Mouse (Mus musculus): ENCODE data around the gene Id3. TPM values are rescaled to one million over a fixed set of nuclear protein-coding genes. Genes with fewer than 3 reads are reported as not detected.

The Id3 gene
- polyA plus RNA-seq, 1 experiment from 2014 or later, result 140 TPM

GRCm38 (mm10) chr4:136176022-136176552 lies 32.8 kb downstream of the Id3 start:
- H3K4me1 ChIP-seq (ENCODE audit: control insufficient read depth, insufficient read depth, low read length), result peaks cover 19% of the 10 kb centered on the region; the same call in 1 of the 2 replicates
- 72% methylated on average over 10 of the region's 10 CpGs for WGBS
- no peak for DNase-seq

DNA sequence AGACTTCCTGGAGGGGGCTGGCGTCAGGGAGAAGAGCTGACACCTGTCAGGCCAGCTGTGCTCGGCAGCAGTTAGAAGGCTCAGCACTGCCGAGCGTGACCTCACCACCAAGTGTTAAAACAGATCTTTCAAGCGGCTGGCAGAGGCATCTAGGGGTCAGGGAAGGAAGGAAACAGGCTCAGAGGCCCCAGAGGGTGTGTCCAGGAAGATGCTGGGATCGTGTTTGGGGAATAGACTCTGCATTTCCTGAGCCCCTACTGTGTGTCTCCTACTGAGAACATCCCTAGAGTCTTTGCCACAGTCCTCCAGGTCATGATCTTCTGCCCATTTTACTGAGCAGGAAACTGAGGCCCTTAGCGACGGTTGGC lies 33.9 kb downstream of the Id3 start:
- no peak for ATAC-seq (ENCODE audit: low FRiP score, low TSS enrichment)
- DNase-seq, result no peak
- no peaks in the 10 kb centered on the region for H3K36me3 ChIP-seq (ENCODE audit: control insufficient read depth, insufficient read depth, low read length)
- 39% methylated on average over 8 of the region's 8 CpGs for WGBS
- H3K27ac ChIP-seq (replicated peaks; ENCODE audit: low read depth, low read length), result peak overlapping the region; percentile 1; the same call in 1 of the 2 replicates
- H3K4me1 ChIP-seq (ENCODE audit: control insufficient read depth, insufficient read depth, low read length), result peaks cover 16% of the 10 kb centered on the region; the same call in 1 of the 2 replicates
- H3K4me3 ChIP-seq (replicated peaks; ENCODE audit: low read depth, low read length), result no peak overlapping the region
- no peak overlapping the region for H3K4me2 ChIP-seq (ENCODE audit: low read length)
- no peaks in the 10 kb centered on the region for H3K27me3 ChIP-seq (ENCODE audit: control insufficient read depth, insufficient read depth, low read length)
- H3K9ac ChIP-seq (replicated peaks; ENCODE audit: low read length), result no peak overlapping the region
- no peaks in the 10 kb centered on the region for H3K9me3 ChIP-seq (ENCODE audit: control insufficient read depth, low read length)

More at GRCm38 (mm10) chr4:136176022-136176552, 32.8 kb downstream of the Id3 start:
- H3K36me3 ChIP-seq (ENCODE audit: control insufficient read depth, insufficient read depth, low read length), result no peaks in the 10 kb centered on the region
- no peaks in the 10 kb centered on the region for H3K27me3 ChIP-seq (ENCODE audit: control insufficient read depth, insufficient read depth, low read length)
- no peak overlapping the region for H3K27ac ChIP-seq (replicated peaks; ENCODE audit: low read depth, low read length)
- no peak overlapping the region for H3K4me3 ChIP-seq (replicated peaks; ENCODE audit: low read depth, low read length)
- no peak for ATAC-seq (ENCODE audit: low FRiP score, low TSS enrichment)
- H3K9ac ChIP-seq (replicated peaks; ENCODE audit: low read length), result no peak overlapping the region
- no peaks in the 10 kb centered on the region for H3K9me3 ChIP-seq (ENCODE audit: control insufficient read depth, low read length)
- H3K4me2 ChIP-seq (ENCODE audit: low read length), result no peak overlapping the region

DNA sequence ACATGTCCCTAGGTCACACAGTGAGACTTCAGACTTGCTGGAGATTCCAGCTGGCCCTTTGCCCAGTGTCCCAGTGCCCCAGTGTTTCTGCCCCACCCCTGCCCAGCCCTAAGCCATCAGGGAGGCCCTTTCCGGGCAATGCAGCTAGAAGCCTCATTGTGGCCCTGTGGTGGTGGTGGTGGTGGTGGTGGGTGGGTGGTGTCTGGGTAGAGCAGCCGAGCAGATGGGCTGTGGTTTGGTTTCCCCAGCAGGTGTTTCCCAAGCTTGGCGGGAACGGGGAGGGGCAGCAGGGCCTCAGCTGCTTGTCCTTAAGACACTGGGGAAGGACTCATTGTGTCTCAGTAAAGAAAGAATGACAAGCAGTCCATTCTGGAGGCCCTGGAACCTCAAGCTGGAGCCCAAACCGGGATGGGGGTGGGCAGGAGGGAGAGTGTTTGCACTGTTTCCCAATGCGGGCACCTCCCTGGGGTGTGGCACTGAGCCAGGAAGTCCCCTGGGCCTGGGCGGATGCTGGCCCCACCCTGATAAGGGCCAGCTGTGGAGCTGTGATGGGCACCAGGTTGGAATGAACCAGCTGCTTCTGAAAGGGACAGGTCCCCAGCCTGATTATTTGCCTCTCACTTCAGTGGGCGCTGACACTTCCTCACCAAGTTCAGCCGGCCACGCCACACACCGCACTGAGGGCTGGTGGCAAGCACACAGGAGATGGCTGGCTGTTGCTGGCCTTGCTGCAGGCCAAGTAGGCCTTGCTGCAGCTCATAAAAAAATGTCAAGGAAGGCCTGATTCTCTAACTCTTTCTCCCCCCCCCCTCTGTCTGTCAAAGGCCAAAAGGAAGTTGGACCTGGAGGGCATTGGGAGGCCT lies 34.5 kb downstream of the Id3 start:
- no peaks in the 10 kb centered on the region for H3K36me3 ChIP-seq (ENCODE audit: control insufficient read depth, insufficient read depth, low read length)
- WGBS, result 38% methylated on average over 11 of the region's 11 CpGs
- peak overlapping the region; percentile 41; the same call in 1 of the 2 replicates for H3K27ac ChIP-seq (replicated peaks; ENCODE audit: low read depth, low read length)
- H3K4me1 ChIP-seq (ENCODE audit: control insufficient read depth, insufficient read depth, low read length), result peaks cover 11% of the 10 kb centered on the region; the same call in 1 of the 2 replicates
- H3K4me3 ChIP-seq (replicated peaks; ENCODE audit: low read depth, low read length), result no peak overlapping the region
- DNase-seq (peak; percentile 44), ATAC-seq (ENCODE audit: low FRiP score, low TSS enrichment) (peak; percentile 29; the same call in 1 of the 2 replicates)
- no peak overlapping the region for H3K4me2 ChIP-seq (ENCODE audit: low read length)
- no peaks in the 10 kb centered on the region for H3K9me3 ChIP-seq (ENCODE audit: control insufficient read depth, low read length)
- no peaks in the 10 kb centered on the region for H3K27me3 ChIP-seq (ENCODE audit: control insufficient read depth, insufficient read depth, low read length)
- H3K9ac ChIP-seq (replicated peaks; ENCODE audit: low read length), result no peak overlapping the region

- 0 out of 2 replicates have a peak, but pooled peaks cover 5% of the 10 kb centered on the region for H3K4me1 ChIP-seq (ENCODE audit: control insufficient read depth, insufficient read depth, low read length)
- no peaks in the 10 kb centered on the region for H3K27me3 ChIP-seq (ENCODE audit: control insufficient read depth, insufficient read depth, low read length)
- ATAC-seq (ENCODE audit: low FRiP score, low TSS enrichment), result no peak
- H3K4me3 ChIP-seq (replicated peaks; ENCODE audit: low read depth, low read length), result no peak overlapping the region
- H3K36me3 ChIP-seq (ENCODE audit: control insufficient read depth, insufficient read depth, low read length), result no peaks in the 10 kb centered on the region
- H3K9me3 ChIP-seq (ENCODE audit: control insufficient read depth, low read length), result no peaks in the 10 kb centered on the region
- WGBS, result 87% methylated on average over 12 of the region's 12 CpGs
- no peak overlapping the region for H3K9ac ChIP-seq (replicated peaks; ENCODE audit: low read length)
- H3K4me2 ChIP-seq (ENCODE audit: low read length), result no peak overlapping the region
- DNase-seq, result no peak
- H3K27ac ChIP-seq (replicated peaks; ENCODE audit: low read depth, low read length), result peak overlapping the region; percentile 41; the same call in 1 of the 2 replicates
Measured at GRCm38 (mm10) chr4:136178475-136178921, 35.2 kb downstream of the Id3 start.

GRCm38 (mm10) chr4:136179456-136179855 lies 36.2 kb downstream of the Id3 start:
- no peaks in the 10 kb centered on the region for H3K36me3 ChIP-seq (ENCODE audit: control insufficient read depth, insufficient read depth, low read length)
- H3K4me1 ChIP-seq (ENCODE audit: control insufficient read depth, insufficient read depth, low read length), result 0 out of 2 replicates have a peak, but pooled peaks cover 5% of the 10 kb centered on the region
- H3K9ac ChIP-seq (replicated peaks; ENCODE audit: low read length), result no peak overlapping the region
- no peaks in the 10 kb centered on the region for H3K9me3 ChIP-seq (ENCODE audit: control insufficient read depth, low read length)
- DNase-seq (no peak), ATAC-seq (ENCODE audit: low FRiP score, low TSS enrichment) (no peak)
- no peak overlapping the region for H3K4me3 ChIP-seq (replicated peaks; ENCODE audit: low read depth, low read length)
- H3K4me2 ChIP-seq (ENCODE audit: low read length), result no peak overlapping the region
- WGBS, result 90% methylated on average over 7 of the region's 7 CpGs
- no peaks in the 10 kb centered on the region for H3K27me3 ChIP-seq (ENCODE audit: control insufficient read depth, insufficient read depth, low read length)
- no peak overlapping the region for H3K27ac ChIP-seq (replicated peaks; ENCODE audit: low read depth, low read length)

DNA sequence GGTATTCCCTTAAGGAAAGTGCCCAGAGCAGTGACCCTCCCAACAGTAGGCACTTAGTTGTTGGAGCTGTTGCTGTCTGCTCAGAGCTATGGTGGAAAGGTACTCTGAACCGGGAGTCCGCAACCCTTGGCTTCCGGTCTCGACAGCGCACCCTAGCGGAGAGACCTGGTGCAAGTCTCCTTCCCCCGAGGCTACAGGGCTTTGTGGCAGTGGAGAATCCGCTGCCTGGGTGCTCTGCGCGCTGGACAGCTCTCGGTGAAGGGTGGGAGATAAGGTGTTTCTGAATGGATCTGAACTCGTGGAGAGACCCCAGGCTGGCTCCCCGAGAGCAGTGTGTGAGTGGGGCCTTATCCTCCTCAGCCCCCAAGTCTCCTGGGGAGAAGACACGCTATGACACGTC lies 36.7 kb downstream of the Id3 start:
- Histone ChIP-seq H3K9ac (replicated peaks; ENCODE audit: low read length) (peak overlapping the region; percentile 26; the same call in 1 of the 2 replicates), H3K36me3 (ENCODE audit: control insufficient read depth, insufficient read depth, low read length) (no peaks in the 10 kb centered on the region), H3K27ac (replicated peaks; ENCODE audit: low read depth, low read length) (no peak overlapping the region), H3K27me3 (ENCODE audit: control insufficient read depth, insufficient read depth, low read length) (no peaks in the 10 kb centered on the region), H3K4me3 (replicated peaks; ENCODE audit: low read depth, low read length) (peak overlapping the region; percentile 22), H3K4me1 (ENCODE audit: control insufficient read depth, insufficient read depth, low read length) (0 out of 2 replicates have a peak, but pooled peaks cover 5% of the 10 kb centered on the region), H3K9me3 (ENCODE audit: control insufficient read depth, low read length) (no peaks in the 10 kb centered on the region), H3K4me2 (ENCODE audit: low read length) (peak overlapping the region; percentile 46)
- ATAC-seq (ENCODE audit: low FRiP score, low TSS enrichment), result peak; percentile 12; the same call in 1 of the 2 replicates
- DNase-seq, result peak; percentile 82
- WGBS, result 7% methylated on average over 15 of the region's 15 CpGs

DNA sequence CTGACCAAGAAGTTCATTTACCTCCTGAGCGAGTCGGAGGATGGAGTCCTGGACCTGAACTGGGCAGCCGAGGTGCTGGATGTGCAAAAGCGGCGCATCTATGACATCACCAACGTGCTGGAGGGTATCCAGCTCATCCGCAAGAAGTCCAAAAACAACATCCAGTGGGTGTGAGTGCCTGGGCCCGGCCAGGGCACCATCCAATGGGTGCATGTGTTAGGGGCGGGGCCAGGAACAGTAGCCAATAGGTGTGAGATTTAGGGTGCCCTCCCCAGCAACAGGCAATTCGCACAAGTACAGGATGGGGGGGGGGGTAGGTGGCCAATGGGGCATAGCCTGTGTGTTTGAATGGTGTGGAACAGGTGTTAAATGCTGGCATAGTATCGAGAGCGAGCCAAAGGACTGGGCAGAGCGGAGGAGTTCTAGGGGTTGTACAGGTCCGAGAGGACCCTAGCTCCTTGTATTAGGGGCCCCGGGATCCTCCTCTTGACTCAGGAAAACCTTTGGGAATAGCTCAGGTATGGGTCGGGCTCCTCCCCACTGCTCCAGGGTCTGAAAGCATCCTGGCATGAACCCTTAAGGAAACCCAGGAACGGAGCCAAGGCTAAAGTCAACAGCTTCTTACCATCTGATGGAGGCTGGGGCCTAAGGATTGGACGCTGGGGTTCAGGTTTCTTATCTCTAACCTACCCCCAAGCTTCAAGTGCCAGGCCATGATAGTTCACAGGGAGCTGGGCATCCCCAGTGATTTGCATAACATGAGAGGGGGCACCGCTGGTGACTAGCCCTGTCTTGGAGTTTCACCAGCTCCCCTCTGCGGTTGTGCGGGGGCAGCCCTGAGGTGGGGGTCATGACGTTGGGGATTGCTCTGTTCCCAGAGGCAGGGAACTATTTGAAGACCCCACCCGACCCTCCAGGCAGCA lies 37.4 kb downstream of the Id3 start:
- Histone ChIP-seq H3K27me3 (ENCODE audit: control insufficient read depth, insufficient read depth, low read length) (no peaks in the 10 kb centered on the region), H3K4me3 (replicated peaks; ENCODE audit: low read depth, low read length) (peak overlapping the region; percentile 22), H3K4me1 (ENCODE audit: control insufficient read depth, insufficient read depth, low read length) (0 out of 2 replicates have a peak, but pooled peaks cover 5% of the 10 kb centered on the region), H3K36me3 (ENCODE audit: control insufficient read depth, insufficient read depth, low read length) (no peaks in the 10 kb centered on the region), H3K4me2 (ENCODE audit: low read length) (peak overlapping the region; percentile 46), H3K9ac (replicated peaks; ENCODE audit: low read length) (peak overlapping the region; percentile 26; the same call in 1 of the 2 replicates), H3K27ac (replicated peaks; ENCODE audit: low read depth, low read length) (no peak overlapping the region), H3K9me3 (ENCODE audit: control insufficient read depth, low read length) (no peaks in the 10 kb centered on the region)
- ATAC-seq (ENCODE audit: low FRiP score, low TSS enrichment) (peak; percentile 63), DNase-seq (peak; percentile 56)
- WGBS, result 26% methylated on average over 23 of the region's 23 CpGs

GRCm38 (mm10) chr4:136181367-136181766 lies 38.1 kb downstream of the Id3 start:
- no peaks in the 10 kb centered on the region for H3K9me3 ChIP-seq (ENCODE audit: control insufficient read depth, low read length)
- DNase-seq (peak; percentile 12), ATAC-seq (ENCODE audit: low FRiP score, low TSS enrichment) (no peak)
- H3K4me2 ChIP-seq (ENCODE audit: low read length), result no peak overlapping the region; the same call in 1 of the 2 replicates
- H3K4me1 ChIP-seq (ENCODE audit: control insufficient read depth, insufficient read depth, low read length), result 0 out of 2 replicates have a peak, but pooled peaks cover 5% of the 10 kb centered on the region
- no peak overlapping the region for H3K27ac ChIP-seq (replicated peaks; ENCODE audit: low read depth, low read length)
- no peak overlapping the region for H3K9ac ChIP-seq (replicated peaks; ENCODE audit: low read length)
- WGBS, result 25% methylated on average over 12 of the region's 12 CpGs
- H3K4me3 ChIP-seq (replicated peaks; ENCODE audit: low read depth, low read length), result no peak overlapping the region
- no peaks in the 10 kb centered on the region for H3K27me3 ChIP-seq (ENCODE audit: control insufficient read depth, insufficient read depth, low read length)
- H3K36me3 ChIP-seq (ENCODE audit: control insufficient read depth, insufficient read depth, low read length), result no peaks in the 10 kb centered on the region

Measured in midbrain, embryonic 14.5 days (tissue).